Mouse (Mus musculus): ENCODE results near the gene Anks1.

The Anks1 gene

DNA sequence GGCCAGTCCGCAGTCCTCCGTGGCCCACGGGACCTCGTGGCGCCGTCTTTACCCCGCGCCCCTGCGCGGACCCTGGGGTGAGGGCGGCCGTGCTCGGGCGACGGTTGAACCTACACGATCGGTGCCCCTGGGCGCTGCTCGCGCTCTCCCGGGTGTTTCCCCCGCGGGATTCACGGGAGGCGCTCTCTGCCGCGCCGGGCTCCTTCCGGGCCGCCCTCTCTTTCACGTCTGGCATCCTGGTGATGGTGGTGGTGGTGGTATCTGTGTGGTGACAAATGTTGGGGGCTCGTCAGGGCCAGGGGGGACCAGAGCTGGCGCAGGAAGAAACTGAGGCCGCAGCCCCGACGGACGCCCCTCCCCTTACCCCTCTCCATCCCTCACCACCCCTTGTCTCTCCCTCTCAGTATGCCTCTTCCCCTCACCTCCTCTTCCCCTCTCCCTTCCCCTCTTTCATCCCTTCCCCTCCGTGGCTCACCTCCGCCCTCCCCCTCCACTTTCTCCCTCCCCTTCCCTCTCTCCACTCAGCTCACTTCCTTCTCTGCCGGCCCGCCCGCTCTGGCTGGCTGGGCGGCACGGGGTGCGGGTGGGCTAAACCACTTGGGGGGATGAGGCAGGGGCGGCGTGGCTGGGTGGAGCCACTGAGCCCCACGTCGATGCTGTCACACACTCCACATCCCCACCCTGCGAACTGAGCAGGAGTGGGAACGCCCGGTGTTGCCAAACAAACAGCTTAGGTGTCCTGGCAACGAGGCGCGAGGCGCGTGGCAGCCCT is 171.1 kb downstream of the Anks1 start, which contains the start of gene Tcp11:
Tcp11 (minus strand) TSS at position 595 of the 772 bp plus-strand sequence.
- in situ Hi-C loops (cut with MboI; ENCODE audit: unreplicated experiment in 2 of 2) = loop anchor here (5.0 to 25.0 kb wide), 4 partner anchors 82 to 457 kb away; partner anchors contain the start of genes Armc12 (in 1 of the 2) and Clpsl2 (in 1 of the 2)

DNA sequence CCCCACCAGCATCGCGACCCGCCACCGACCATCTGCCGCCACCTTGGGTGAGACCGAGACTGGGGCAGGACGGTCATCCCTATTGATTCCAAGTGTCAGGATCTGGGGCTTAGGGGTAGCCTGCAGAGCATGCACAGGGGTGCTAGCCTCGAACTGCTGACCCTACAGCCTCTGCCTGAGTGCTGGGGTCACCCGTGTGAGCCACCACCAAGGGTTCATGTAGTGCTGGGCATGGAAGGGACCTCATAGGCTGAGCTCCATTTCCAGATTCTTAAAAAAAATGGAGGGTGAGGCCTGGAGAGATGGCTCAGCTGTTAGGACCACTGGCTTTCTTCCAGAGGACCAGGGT is 171.7 kb downstream of the Anks1 start:
- in situ Hi-C loops (cut with MboI; ENCODE audit: unreplicated experiment in 2 of 2) = loop anchor here (5.0 to 25.0 kb wide), 4 partner anchors 82 to 457 kb away; partner anchors contain the start of genes Armc12 (in 1 of the 2) and Clpsl2 (in 1 of the 2)

DNA sequence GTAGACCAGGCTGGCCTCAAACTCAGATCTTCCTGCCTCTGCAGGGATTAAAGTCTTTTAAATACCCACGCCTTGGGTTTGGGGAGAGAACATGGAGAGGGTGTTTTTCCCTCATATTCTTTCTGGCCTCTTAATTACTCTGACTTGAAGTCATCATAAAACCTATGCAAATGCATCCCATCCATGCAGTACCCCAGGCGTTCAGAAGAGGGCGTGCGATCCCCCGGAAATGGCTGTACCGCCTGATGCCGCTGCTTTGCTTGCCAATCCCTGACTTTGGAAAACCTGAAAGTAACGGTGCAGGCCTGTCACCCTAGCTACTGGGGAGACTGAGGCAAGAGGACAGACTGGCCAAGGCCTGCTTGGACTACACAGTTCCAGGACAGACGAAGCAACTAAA is 172.3 kb downstream of the Anks1 start:
- in situ Hi-C loops (cut with MboI; ENCODE audit: unreplicated experiment in 2 of 2) = loop anchor here (5.0 to 25.0 kb wide), 4 partner anchors 81 to 456 kb away; partner anchors contain the start of genes Armc12 (in 1 of the 2) and Clpsl2 (in 1 of the 2)

DNA sequence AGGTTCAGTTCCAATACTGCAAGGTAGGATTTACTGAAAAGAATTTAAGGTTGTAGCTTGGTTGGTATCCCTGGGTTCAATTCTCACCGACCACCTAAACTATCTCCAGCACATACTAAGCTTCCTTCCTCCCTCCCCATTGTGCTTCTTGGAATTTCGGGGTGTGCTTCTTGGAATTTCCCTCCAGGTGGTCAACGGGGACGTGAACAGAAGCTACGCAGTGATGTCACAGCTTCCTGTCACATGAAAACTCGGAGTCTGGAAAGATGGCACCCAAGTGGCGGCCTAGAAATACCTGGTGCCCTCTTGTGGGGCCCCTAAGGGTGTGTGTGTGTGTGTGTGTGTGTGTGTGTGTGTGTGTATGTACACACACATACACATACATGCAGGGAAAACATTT is 172.8 kb downstream of the Anks1 start:
- in situ Hi-C loops (cut with MboI; ENCODE audit: unreplicated experiment in 2 of 2) = loop anchor here (5.0 to 25.0 kb wide), 4 partner anchors 80 to 455 kb away; partner anchors contain the start of genes Armc12 (in 1 of the 2) and Clpsl2 (in 1 of the 2)

DNA sequence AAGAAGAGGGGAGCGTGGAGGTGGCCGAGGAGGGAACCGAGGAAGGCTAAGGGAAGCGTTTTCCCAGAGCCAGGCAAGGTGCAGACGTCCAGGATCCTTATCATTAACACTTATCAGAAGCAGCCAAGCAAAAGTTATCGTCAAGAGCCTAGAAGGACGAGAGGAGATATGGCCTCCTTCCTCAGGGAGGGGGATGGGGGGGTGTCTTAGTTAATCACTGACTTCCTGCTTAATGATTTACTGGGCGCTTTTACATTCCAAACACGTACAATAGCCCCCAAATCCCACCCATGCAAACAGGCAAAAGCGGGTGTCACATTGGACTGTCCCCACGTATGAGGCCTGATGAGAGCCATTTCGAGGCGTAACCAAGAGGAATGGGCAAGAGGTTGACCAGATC is 173.8 kb downstream of the Anks1 start:
- in situ Hi-C loops (cut with MboI; ENCODE audit: unreplicated experiment in 2 of 2) = loop anchor here (5.0 to 25.0 kb wide), 4 partner anchors 79 to 454 kb away; partner anchors contain the start of genes Armc12 (in 1 of the 2) and Clpsl2 (in 1 of the 2)

DNA sequence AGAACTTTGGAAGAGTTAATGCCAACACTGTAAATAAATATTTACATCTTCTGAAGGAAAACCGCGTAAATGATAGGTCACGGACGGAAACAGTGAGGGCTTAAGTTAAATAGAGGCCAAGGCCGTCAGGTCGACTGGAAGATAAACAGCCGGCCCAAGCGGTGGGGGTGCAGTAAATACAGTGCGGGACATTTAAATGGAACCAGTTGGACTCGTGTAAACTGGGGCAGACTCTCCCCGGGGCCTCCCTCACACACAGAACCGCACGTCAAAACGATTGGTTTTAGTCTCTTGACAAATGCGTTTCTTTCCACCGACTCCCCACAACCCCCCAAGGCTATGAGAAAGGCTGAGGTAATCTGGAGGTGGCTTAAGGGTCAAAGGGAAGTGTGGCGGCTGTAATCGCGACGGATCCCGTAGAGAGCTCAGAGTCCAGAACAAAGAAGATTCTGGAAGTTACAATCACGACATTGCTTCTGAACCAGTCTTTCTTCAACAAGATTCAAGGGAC is 175.3 kb downstream of the Anks1 start:
- in situ Hi-C loops (cut with MboI; ENCODE audit: unreplicated experiment in 2 of 2) = loop anchor here (5.0 to 25.0 kb wide), 4 partner anchors 78 to 453 kb away; partner anchors contain the start of genes Armc12 (in 1 of the 2) and Clpsl2 (in 1 of the 2)

DNA sequence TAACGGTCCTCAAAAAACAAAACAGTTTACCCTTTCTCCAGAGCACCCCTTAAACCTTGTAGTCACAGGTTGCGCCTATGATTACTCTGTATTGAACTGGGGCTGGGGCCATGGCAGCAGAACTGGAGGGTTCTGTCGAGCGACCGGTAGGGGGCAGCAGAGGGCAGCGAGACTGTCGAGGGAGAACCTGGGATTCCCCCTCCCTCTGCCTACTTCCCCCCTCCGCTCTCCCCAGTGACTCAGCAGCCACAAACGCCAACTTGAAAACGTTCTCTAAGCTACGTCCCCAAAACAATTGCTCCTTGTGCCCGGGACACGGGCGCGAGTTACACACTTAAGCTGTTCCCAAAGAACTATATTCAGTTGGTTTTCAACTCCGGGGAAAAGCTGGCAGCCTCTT is 175.9 kb downstream of the Anks1 start:
- in situ Hi-C loops (cut with MboI; ENCODE audit: unreplicated experiment in 2 of 2) = loop anchor here (5.0 to 25.0 kb wide), 4 partner anchors 77 to 452 kb away; partner anchors contain the start of genes Armc12 (in 1 of the 2) and Clpsl2 (in 1 of the 2)

DNA sequence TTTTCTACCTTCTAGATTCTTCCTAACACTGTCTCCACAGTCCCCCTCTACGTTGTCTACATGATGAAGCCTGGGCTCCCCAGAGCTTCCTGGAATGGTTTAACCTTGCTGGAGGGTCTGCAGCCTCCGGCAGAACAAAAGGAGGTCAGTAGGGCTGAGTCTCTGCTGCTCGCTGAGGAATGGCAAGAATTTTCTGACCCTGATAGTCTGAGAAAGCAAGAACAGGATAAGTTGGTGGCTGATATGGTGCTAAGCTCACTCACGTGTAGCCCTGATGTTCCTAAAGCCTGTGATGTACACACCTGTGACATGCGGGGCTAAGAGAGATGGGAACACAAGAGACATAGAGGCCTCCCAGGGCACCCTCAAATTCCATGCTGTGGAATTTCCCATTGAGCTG is 178.3 kb downstream of the Anks1 start:
- in situ Hi-C loops (cut with MboI; ENCODE audit: unreplicated experiment in 2 of 2) = loop anchor here (10.0 to 25.0 kb wide), 3 partner anchors 217 to 450 kb away; partner anchors contain the start of genes Armc12 (in 1 of the 2) and Clpsl2 (in 1 of the 2)

DNA sequence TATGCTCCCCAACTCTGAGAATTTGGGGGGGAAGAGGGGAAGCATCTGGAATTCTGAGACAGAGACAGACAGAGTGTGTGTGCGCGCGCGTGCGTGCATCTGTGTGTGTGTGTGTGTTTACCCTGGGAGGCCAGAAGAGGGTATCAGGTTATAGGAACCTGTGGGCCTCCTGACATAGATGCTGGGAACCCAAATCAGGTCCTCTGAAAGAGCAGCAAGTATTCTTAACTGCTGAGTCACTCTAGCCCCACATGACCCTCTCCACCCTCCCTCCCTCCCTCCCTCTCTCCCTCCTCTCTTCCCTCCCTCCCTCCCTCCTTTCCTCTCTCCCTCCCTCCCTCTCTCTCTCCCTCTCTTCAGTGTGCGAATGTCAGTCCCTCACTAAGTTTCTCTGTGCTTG is 179.6 kb downstream of the Anks1 start:
- in situ Hi-C loops (cut with MboI; ENCODE audit: unreplicated experiment in 2 of 2) = loop anchor here (10.0 to 25.0 kb wide), 3 partner anchors 216 to 449 kb away; partner anchors contain the start of genes Armc12 (in 1 of the 2) and Clpsl2 (in 1 of the 2)

DNA sequence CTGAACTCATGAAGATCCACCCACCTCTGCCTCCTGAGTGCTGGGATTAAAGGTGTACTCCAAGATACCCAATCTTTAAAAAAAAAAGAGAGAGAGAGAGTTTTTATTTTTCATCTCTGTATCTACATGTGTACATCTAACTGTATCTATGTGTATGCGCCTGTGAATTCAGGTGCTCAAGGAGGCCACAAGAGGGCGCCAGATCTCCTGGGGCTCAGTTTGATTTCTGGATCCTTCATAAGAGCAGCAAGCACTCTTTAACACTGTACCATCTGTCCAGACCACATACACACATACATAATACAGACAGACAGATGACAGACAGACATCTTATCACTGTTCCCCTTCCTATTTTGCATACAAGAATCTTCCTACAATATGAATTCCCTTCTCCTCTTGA is 183.2 kb downstream of the Anks1 start:
- in situ Hi-C loops (cut with MboI; ENCODE audit: unreplicated experiment in 2 of 2) = loop anchor here (5.0 to 25.0 kb wide), 3 partner anchors 35 to 445 kb away; partner anchors contain the start of genes Armc12 (in 1 of the 2) and Clpsl2 (in 1 of the 2)

DNA sequence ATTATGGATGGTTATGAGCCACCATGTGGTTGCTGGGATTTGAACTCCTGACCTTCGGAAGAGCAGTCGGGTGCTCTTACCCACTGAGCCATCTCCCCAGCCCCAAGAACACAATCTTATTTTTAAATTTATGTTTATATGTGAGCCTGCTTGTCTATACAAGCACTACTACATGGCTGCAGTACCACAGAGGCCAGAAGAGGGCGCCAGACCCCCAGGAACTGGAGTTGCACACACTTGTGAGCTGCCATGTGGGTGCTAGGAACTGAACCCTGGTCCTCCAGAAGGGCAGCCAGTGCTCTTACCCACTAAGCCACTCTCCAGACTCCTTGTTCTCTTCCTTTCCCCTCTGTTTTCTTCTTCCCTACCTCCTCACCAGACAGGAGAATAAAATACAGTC is 184.7 kb downstream of the Anks1 start:
- in situ Hi-C loops (cut with MboI; ENCODE audit: unreplicated experiment in 2 of 2) = loop anchor here (5.0 to 25.0 kb wide), 3 partner anchors 33 to 443 kb away; partner anchors contain the start of genes Armc12 (in 1 of the 2) and Clpsl2 (in 1 of the 2)

DNA sequence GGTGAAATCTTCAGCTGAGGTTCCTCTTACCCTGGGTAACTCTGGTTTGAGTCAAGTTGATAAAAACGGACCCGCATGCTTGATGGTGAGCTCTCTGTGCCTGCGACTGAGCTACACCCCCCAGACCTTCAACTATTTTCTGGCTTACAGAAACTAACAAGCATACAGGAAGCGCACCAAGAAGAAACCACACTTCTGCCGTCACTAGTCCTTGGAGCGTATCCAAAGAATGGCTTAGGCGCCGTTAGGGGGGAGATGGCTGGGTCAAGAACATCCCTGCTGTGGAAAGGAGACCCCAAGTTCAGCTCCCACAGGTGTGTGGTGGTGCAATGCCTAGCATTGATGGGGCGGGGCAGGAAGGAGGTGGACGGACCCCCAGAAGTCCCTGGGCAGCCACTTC is 187.3 kb downstream of the Anks1 start:
- in situ Hi-C loops (cut with MboI; ENCODE audit: unreplicated experiment in 2 of 2) = loop anchor here in 1 of 2 experiments (25.0 kb wide), 1 partner anchor 441 kb away; the partner anchor contains the start of genes Armc12 and Clpsl2

DNA sequence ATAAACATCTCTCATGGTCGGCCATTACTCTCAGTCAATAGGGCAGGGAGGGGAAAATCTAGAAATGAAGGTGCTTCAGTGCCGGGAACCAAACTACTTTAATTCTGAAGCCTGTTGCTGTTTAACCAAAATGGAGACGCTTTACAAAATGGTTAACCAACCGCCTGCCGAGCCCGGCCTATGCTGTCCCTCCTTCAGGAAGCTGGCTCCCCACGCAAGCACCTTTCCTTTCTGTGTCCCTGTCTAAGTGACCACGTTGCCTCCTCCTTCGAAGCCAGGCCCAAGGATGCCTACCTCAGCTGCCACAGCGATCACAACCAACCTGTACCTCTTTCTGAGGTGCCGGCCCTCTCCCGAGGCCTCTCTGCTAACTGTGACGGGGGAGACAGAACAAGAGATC is 188.2 kb downstream of the Anks1 start:
- in situ Hi-C loops (cut with MboI; ENCODE audit: unreplicated experiment in 2 of 2) = loop anchor here in 1 of 2 experiments (25.0 kb wide), 1 partner anchor 440 kb away; the partner anchor contains the start of genes Armc12 and Clpsl2

DNA sequence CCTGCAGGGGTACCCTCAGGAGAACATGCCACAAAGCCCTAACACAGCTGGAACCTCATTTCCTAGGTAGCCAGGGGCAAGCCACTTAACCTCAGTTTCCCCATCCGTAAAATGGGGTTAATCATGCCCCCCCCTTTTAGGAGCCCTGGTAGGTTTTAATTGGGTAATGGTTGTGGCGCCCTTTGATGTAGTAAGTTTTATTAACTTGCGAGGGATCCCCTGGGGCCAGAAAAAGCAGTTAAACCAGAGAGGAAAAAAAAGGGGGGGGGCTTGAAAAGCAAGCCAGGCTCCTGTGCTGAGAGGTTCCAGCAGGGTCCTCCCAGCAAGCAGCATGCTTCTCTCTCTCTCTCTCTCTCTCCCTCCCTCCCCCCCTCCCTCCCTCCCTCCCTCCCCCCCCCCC is 190.0 kb downstream of the Anks1 start:
- in situ Hi-C loops (cut with MboI; ENCODE audit: unreplicated experiment in 2 of 2) = loop anchor here in 1 of 2 experiments (25.0 kb wide), 1 partner anchor 438 kb away; the partner anchor contains the start of genes Armc12 and Clpsl2

DNA sequence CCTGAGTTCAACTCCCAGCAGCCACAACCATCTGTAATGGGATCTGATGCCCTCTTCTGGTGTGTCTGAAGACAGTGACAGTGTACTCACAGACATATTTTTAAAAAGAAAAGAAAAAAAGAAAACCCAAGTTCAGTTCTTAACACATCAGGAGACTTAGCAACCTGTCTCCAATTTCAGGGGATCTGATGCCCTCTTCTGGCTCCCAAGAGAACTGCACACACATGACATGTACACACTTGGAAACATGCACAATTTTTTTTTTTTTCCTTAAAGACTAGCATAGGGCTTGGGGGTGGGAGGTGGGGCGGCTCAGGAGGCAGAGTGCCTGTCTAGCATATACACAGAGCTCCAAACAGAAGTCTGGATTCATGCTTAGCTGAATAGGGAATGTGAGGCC is 191.6 kb downstream of the Anks1 start:
- in situ Hi-C loops (cut with MboI; ENCODE audit: unreplicated experiment in 2 of 2) = no loop called here

DNA sequence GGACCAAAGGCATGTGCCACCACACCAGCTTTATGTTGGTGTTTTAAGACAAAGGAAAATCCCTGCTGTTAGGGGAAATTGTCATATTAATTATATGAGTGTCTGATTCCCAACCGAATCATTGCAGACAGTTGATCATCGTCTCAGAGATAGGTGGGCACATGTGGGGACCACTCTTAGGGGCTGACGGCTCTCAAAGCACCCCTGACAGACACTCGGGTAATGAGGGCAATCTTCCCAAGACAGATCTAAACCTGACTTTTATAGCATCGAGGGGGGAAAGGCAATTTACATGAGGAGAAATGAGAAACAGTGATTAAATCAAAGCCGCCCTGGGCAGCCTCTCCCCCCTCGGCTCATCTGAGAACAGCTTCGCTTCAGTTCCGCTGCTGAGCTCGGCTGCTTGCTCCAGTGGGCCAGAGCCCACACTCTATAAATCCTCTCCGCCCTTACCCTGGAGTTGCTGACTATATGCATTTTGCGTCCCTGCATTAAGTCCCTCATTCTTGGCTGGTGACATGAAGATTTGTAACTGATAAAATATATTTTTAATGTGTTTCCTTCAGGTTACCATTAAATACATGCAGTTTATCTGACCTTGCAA is 192.3 kb downstream of the Anks1 start:
- in situ Hi-C loops (cut with MboI; ENCODE audit: unreplicated experiment in 2 of 2) = no loop called here

DNA sequence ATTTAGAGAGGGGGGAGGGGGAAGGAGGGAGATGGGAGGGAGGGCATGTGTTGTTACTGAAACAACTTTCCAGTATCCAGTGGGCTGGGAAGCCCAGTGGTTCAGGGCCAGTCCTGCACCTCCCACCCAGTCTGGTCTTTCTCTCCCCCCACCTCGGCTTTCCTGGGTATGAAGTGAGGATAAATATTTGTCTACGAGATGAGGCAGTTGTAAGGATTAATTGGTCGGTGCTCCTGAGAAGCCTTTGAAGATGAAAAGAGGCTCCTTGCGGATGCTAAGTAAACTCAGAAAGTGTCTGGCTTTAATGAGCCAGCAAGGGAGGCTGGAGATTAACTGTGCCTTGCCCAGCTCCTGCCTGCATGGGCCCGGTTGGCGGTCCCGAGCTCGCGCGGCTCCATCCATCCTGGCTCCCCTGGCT is 192.8 kb downstream of the Anks1 start:
- in situ Hi-C loops (cut with MboI; ENCODE audit: unreplicated experiment in 2 of 2) = no loop called here

DNA sequence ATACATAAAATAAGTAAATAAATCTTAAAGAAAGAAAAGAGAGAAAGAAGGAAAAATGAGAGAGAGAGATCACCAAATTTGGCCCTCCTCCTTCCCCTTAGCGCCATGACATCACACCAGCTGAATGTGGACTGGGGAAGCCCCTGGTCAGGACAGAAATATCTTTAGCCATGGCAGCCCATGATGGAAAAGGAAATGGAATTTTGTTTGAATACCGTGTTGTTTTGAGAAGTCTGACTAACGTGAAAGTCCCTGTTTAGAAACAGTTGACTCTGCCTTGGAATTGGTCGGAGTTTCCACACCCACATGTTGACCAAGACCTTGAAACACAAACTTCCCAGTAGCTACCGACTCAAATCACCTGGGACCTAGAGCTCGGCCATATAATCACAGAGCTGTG is 195.3 kb downstream of the Anks1 start:
- in situ Hi-C loops (cut with MboI; ENCODE audit: unreplicated experiment in 2 of 2) = no loop called here

DNA sequence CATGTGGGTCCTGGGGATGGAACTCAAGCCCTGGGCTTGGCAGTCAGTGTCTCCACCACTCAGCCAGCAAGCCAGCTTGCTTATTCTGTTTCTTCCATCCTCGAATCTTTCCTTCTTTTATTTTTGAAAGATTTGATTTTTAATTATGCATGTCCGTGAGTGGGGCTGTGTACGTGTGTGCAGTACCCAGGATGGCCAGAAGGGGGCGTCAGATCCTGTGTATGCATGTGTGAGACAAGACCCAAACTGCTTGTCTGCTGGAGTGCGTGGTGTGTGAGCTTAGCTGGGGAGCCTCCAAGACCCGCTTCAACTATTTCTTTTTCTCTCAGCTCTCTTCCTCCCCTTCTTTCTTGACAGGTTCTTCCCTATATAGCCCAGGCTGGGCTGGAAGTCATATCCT is 197.2 kb downstream of the Anks1 start:
- in situ Hi-C loops (cut with MboI; ENCODE audit: unreplicated experiment in 2 of 2) = no loop called here

DNA sequence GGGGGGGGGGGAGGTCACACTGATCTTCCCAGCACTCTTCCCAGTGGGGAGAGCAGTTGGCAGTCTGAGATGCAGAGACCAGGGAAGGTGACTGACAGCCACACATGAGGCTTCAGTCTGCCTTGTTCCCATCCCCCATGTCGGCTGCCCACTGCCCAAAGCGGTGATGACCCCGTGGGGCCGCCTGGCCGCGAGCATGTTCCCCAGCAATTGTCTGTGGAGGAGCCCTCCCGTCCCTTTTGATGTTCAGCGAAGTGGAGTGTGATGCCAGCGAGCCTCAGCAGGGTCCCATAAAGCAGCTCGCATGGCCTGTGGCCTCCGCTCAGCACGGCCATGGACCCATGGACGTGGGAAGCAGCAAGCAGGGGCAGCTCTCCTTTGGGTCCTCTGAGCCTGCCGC is 198.2 kb downstream of the Anks1 start:
- in situ Hi-C loops (cut with MboI; ENCODE audit: unreplicated experiment in 2 of 2) = no loop called here
